Mouse (Mus musculus) MEL (cell line): ENCODE results near the gene Ocel1. TPM values are rescaled to one million over a fixed set of nuclear protein-coding genes. Genes with fewer than 3 reads are reported as not detected.

Experiments used
- DNase-seq: peaks from one replicate; pipeline ENCODE4 v3.0.0; 2011; ENCODE audit warnings: low read depth, low spot score
- H3K27ac ChIP-seq: 2 replicates; pipeline ENCODE4 v1.5.1; 2012; ENCODE audit warnings: low read depth, mild to moderate bottlenecking, control low read depth, low read length, moderate library complexity; ENCODE audit not compliant: control insufficient read depth
- H3K27me3 ChIP-seq, 2 experiments: fragments of 150-350 bp in 1 of 2; sonication (generic) in 1 of 2; 2 replicates each; pipeline ENCODE4 v1.6.1; 2012; ENCODE audit warnings: low read length in 2 of 2, mild to moderate bottlenecking in 2 of 2, improper control_type of control experiment in 1 of 2, moderate library complexity in 1 of 2; ENCODE audit not compliant: insufficient read depth in 2 of 2, control insufficient read depth in 1 of 2
- H3K36me3 ChIP-seq, 2 experiments: 2 replicates each; pipeline ENCODE4 v1.6.1; 2012 to 2014; ENCODE audit warnings: low read length in 2 of 2, improper control_type of control experiment in 1 of 2, inconsistent platforms in 1 of 2, mild to moderate bottlenecking in 1 of 2; ENCODE audit not compliant: insufficient read depth in 2 of 2, control insufficient read depth in 1 of 2
- H3K4me1 ChIP-seq, 2 experiments: fragments of 150-350 bp in 1 of 2; sonication (generic) in 1 of 2; 2 replicates each; pipeline ENCODE4 v1.6.1; 2012; ENCODE audit warnings: low read length in 2 of 2, improper control_type of control experiment in 1 of 2, mild to moderate bottlenecking in 1 of 2; ENCODE audit not compliant: insufficient read depth in 2 of 2, control insufficient read depth in 1 of 2
- H3K4me3 ChIP-seq, 2 experiments: fragments of 150-350 bp in 1 of 2; sonication (generic) in 1 of 2; 2 replicates each; pipeline ENCODE4 v1.5.1; 2012; ENCODE audit warnings: low read depth in 2 of 2, low read length in 2 of 2, mild to moderate bottlenecking in 2 of 2, moderate library complexity in 2 of 2, control low read depth in 1 of 2, improper control_type of control experiment in 1 of 2; ENCODE audit not compliant: control insufficient read depth in 1 of 2, insufficient read depth in 1 of 2
- H3K79me2 ChIP-seq: 2 replicates; pipeline ENCODE4 v1.6.1; 2012; ENCODE audit warnings: mild to moderate bottlenecking, low read length, moderate library complexity; ENCODE audit not compliant: control insufficient read depth, poor library complexity, insufficient read depth
- H3K9ac ChIP-seq: 2 replicates; pipeline ENCODE4 v1.6.1; 2012; ENCODE audit warnings: low read depth, mild to moderate bottlenecking, control low read depth, low read length, moderate library complexity; ENCODE audit not compliant: control insufficient read depth, poor library complexity, severe bottlenecking
- H3K9me3 ChIP-seq: fragments of 150-350 bp; sonication (generic); replicated peaks from 2 replicates; pipeline ENCODE4 v1.6.1; 2012; ENCODE audit warnings: mild to moderate bottlenecking, low read length, improper control_type of control experiment, moderate library complexity; ENCODE audit not compliant: insufficient read depth
- BHLHE40 ChIP-seq: IDR thresholded peaks from 2 replicates; pipeline ENCODE4 v1.6.1; 2012; ENCODE audit warnings: low read depth, mild to moderate bottlenecking, inconsistent platforms, low read length, improper control_type of control experiment, borderline replicate concordance
- CHD1 ChIP-seq: IDR thresholded peaks from 2 replicates; pipeline ENCODE4 v1.6.1; 2012; ENCODE audit warnings: low read depth, mild to moderate bottlenecking, inconsistent platforms, low read length, improper control_type of control experiment
- CHD2 ChIP-seq: IDR thresholded peaks from 2 replicates; pipeline ENCODE4 v1.6.1; 2011; ENCODE audit warnings: low read length, improper control_type of control experiment
- E2F4 ChIP-seq: IDR thresholded peaks from 2 replicates; pipeline ENCODE4 v1.6.1; 2011; ENCODE audit warnings: low read depth, low read length, improper control_type of control experiment, borderline replicate concordance
- EP300 ChIP-seq, 2 experiments: IDR thresholded peaks; 2 replicates each; pipeline ENCODE4 v1.6.1; 2011; ENCODE audit warnings: improper control_type of control experiment in 2 of 2, low read length in 2 of 2, low read depth in 1 of 2, mild to moderate bottlenecking in 1 of 2
- ETS1 ChIP-seq: IDR thresholded peaks from 2 replicates; pipeline ENCODE4 v1.6.1; 2012; ENCODE audit warnings: low read depth, mild to moderate bottlenecking, inconsistent platforms, low read length, improper control_type of control experiment, moderate library complexity
- GABPA ChIP-seq: IDR thresholded peaks from 2 replicates; pipeline ENCODE4 v1.6.1; 2012; ENCODE audit warnings: low read depth, mild to moderate bottlenecking, inconsistent platforms, low read length, improper control_type of control experiment, moderate library complexity
- GATA1 ChIP-seq: IDR thresholded peaks from 2 replicates; pipeline ENCODE4 v1.6.1; 2011; ENCODE audit warnings: low read depth, low read length, improper control_type of control experiment
- HCFC1 ChIP-seq: IDR thresholded peaks from 2 replicates; pipeline ENCODE4 v1.6.1; 2012; ENCODE audit warnings: low read depth, mild to moderate bottlenecking, inconsistent platforms, low read length, improper control_type of control experiment, moderate library complexity
- JUND ChIP-seq: IDR thresholded peaks from 2 replicates; pipeline ENCODE4 v1.6.1; 2011; ENCODE audit warnings: low read depth, mild to moderate bottlenecking, improper control_type of control experiment, low read length
- KAT2A ChIP-seq: conservative IDR thresholded peaks from 2 replicates; pipeline ENCODE4 v1.6.1; 2012; ENCODE audit warnings: low read depth, low read length, improper control_type of control experiment, inconsistent platforms
- MAX ChIP-seq: IDR thresholded peaks from 2 replicates; pipeline ENCODE4 v1.6.1; 2011; ENCODE audit warnings: low read length, improper control_type of control experiment
- MAZ ChIP-seq: IDR thresholded peaks from 2 replicates; pipeline ENCODE4 v1.6.1; 2012; ENCODE audit warnings: low read depth, mild to moderate bottlenecking, inconsistent platforms, low read length, improper control_type of control experiment
- MEF2A ChIP-seq: IDR thresholded peaks from 2 replicates; pipeline ENCODE4 v1.6.1; 2014; ENCODE audit warnings: low read depth, mild to moderate bottlenecking, inconsistent platforms, low read length, improper control_type of control experiment; ENCODE audit not compliant: poor library complexity, insufficient replicate concordance, severe bottlenecking; ENCODE audit errors: extremely low read depth
- MXI1 ChIP-seq: IDR thresholded peaks from 2 replicates; pipeline ENCODE4 v1.6.1; 2011; ENCODE audit warnings: mild to moderate bottlenecking, low read depth, low read length, improper control_type of control experiment
- MYB ChIP-seq: IDR thresholded peaks from 2 replicates; pipeline ENCODE4 v1.6.1; 2011; ENCODE audit warnings: mild to moderate bottlenecking, low read depth, low read length, improper control_type of control experiment
- NRF1 ChIP-seq: IDR thresholded peaks from 2 replicates; pipeline ENCODE4 v1.6.1; 2014; ENCODE audit warnings: low read depth, mild to moderate bottlenecking, inconsistent platforms, low read length, improper control_type of control experiment, moderate library complexity; ENCODE audit not compliant: poor library complexity, insufficient read depth, severe bottlenecking
- POLR2A ChIP-seq, 2 experiments: IDR thresholded peaks; 2 replicates each; pipeline ENCODE4 v1.6.1; 2011 to 2012; ENCODE audit warnings: low read length in 2 of 2, mild to moderate bottlenecking in 2 of 2, control low read depth in 1 of 2, improper control_type of control experiment in 1 of 2, low read depth in 1 of 2, moderate library complexity in 1 of 2; ENCODE audit not compliant: control insufficient read depth in 1 of 2, insufficient read depth in 1 of 2, poor library complexity in 1 of 2
- RAD21 ChIP-seq: IDR thresholded peaks from 2 replicates; pipeline ENCODE4 v1.6.1; 2011; ENCODE audit warnings: mild to moderate bottlenecking, low read depth, low read length, improper control_type of control experiment
- RCOR1 ChIP-seq: IDR thresholded peaks from 2 replicates; pipeline ENCODE4 v1.6.1; 2012; ENCODE audit warnings: low read depth, mild to moderate bottlenecking, inconsistent platforms, low read length, improper control_type of control experiment
- TCF12 ChIP-seq: IDR thresholded peaks from 2 replicates; pipeline ENCODE4 v1.6.1; 2014; ENCODE audit warnings: low read depth, mild to moderate bottlenecking, inconsistent platforms, low read length, improper control_type of control experiment, moderate library complexity
- UBTF ChIP-seq: IDR thresholded peaks from 2 replicates; pipeline ENCODE4 v1.6.1; 2012; ENCODE audit warnings: low read depth, mild to moderate bottlenecking, inconsistent platforms, low read length, improper control_type of control experiment, moderate library complexity, borderline replicate concordance; ENCODE audit not compliant: insufficient read depth
- USF2 ChIP-seq, 2 experiments: IDR thresholded peaks; 2 replicates each; pipeline ENCODE4 v1.6.1; 2011 to 2012; ENCODE audit warnings: improper control_type of control experiment in 2 of 2, low read length in 2 of 2, borderline replicate concordance in 1 of 2, inconsistent platforms in 1 of 2, low read depth in 1 of 2, mild to moderate bottlenecking in 1 of 2; ENCODE audit not compliant: insufficient read depth in 1 of 2
- ZKSCAN1 ChIP-seq: IDR thresholded peaks from 2 replicates; pipeline ENCODE4 v1.6.1; 2012; ENCODE audit warnings: low read depth, mild to moderate bottlenecking, inconsistent platforms, low read length, improper control_type of control experiment, moderate library complexity
- ZMIZ1 ChIP-seq: IDR thresholded peaks from 2 replicates; pipeline ENCODE4 v1.6.1; 2012; ENCODE audit warnings: low read depth, mild to moderate bottlenecking, inconsistent platforms, low read length, improper control_type of control experiment, moderate library complexity
- ZNF384 ChIP-seq: IDR thresholded peaks from 2 replicates; pipeline ENCODE4 v1.6.1; 2012; ENCODE audit warnings: low read depth, mild to moderate bottlenecking, inconsistent platforms, low read length, improper control_type of control experiment
- polyA plus RNA-seq, 2 experiments: library from polyadenylated mRNA; stranded (reverse) in 1 of 2; unstranded in 1 of 2; fragments of >175 nt in 1 of 2; fragments of >200 nt in 1 of 2; gene quantifications; 2 replicates each; pipeline versions ENCODE4 v1.2.1 to v1.2.4; 2012; ENCODE audit warnings: low replicate concordance in 2 of 2, low read depth in 1 of 2; ENCODE audit not compliant: insufficient read length in 2 of 2, insufficient read depth in 1 of 2, missing spikeins in 1 of 2
- total RNA-seq: library from RNA; depleted of rRNA; stranded (reverse); fragments of 300-350 nt; gene quantifications from 2 replicates; pipeline ENCODE4 v1.2.3, GENCODE M21; 2012

The Ocel1 gene
- total and polyA plus RNA-seq, 3 experiments, result 16.2 to 18.3 TPM; not detected in 1

GRCm38 (mm10) chr8:71351117-71351516, 20.0 kb upstream of the Ocel1 start:
- Histone ChIP-seq H3K27ac (no peak overlapping the region), H3K79me2 (no peaks in the 10 kb centered on the region), H3K36me3 (peaks cover 0 to 3% of the 10 kb centered on the region in 2 experiments; a peak in 2 of 4 replicates), H3K27me3 (no peaks in the 10 kb centered on the region), H3K4me1 (no peaks in the 10 kb centered on the region), H3K4me3 (no peak overlapping the region), H3K9ac (no peak overlapping the region), H3K9me3 (no peaks in the 10 kb centered on the region)
- DNase-seq, result no peak
- TF ChIP-seq TCF12 (no peak), BHLHE40 (no peak), UBTF (no peak), GATA1 (no peak), EP300 (IDR thresholded peaks at IDR 0.05; ENCODE audit: low read depth in 1 of 2, low read length in 2 of 2) (no peak), JUND (no peak), ZMIZ1 (no peak), USF2 (IDR thresholded peaks at IDR 0.05; ENCODE audit: borderline replicate concordance in 1 of 2, insufficient read depth in 1 of 2, low read depth in 1 of 2, low read length in 2 of 2) (no peak), POLR2A (IDR thresholded peaks at IDR 0.05; ENCODE audit: control insufficient read depth in 1 of 2, insufficient read depth in 1 of 2, low read depth in 1 of 2, low read length in 2 of 2, poor library complexity in 1 of 2) (no peak), NRF1 (no peak), E2F4 (no peak), MEF2A (no peak), ZKSCAN1 (no peak)

GRCm38 (mm10) chr8:71351520-71351919, 19.6 kb upstream of the Ocel1 start:
- Histone ChIP-seq H3K79me2 (no peaks in the 10 kb centered on the region), H3K27me3 (no peaks in the 10 kb centered on the region), H3K27ac (no peak overlapping the region), H3K4me1 (no peaks in the 10 kb centered on the region), H3K9me3 (no peaks in the 10 kb centered on the region), H3K9ac (no peak overlapping the region), H3K36me3 (peaks cover 0 to 4% of the 10 kb centered on the region in 2 experiments; a peak in 2 of 4 replicates), H3K4me3 (no peak overlapping the region)
- no peak for DNase-seq
- TF ChIP-seq HCFC1, result no peak
- TF ChIP-seq E2F4, result no peak
- no peak for TF ChIP-seq GABPA
- no peak for TF ChIP-seq MAZ
- TF ChIP-seq TCF12, result no peak
- no peak for TF ChIP-seq MAX
- no peak for TF ChIP-seq ZNF384
- TF ChIP-seq MEF2A, result no peak
- TF ChIP-seq UBTF, result no peak
- no peak for TF ChIP-seq GATA1
- no peak for TF ChIP-seq CHD2
- TF ChIP-seq MYB, result no peak
- no peak for TF ChIP-seq CHD1
- TF ChIP-seq NRF1, result no peak
- no peak for TF ChIP-seq KAT2A
- no peak for TF ChIP-seq RCOR1
- no peak for TF ChIP-seq MXI1
- TF ChIP-seq ETS1, result no peak
- TF ChIP-seq RAD21, result no peak
